Mouse (Mus musculus): Measurements from ENCODE around the gene Clic1.
"Not testable (repeated sequence)": the region's sequence is repeated elsewhere in the genome, so short reads cannot be mapped to it uniquely, and the experiment has no call there.

Clic1 gene

DNA sequence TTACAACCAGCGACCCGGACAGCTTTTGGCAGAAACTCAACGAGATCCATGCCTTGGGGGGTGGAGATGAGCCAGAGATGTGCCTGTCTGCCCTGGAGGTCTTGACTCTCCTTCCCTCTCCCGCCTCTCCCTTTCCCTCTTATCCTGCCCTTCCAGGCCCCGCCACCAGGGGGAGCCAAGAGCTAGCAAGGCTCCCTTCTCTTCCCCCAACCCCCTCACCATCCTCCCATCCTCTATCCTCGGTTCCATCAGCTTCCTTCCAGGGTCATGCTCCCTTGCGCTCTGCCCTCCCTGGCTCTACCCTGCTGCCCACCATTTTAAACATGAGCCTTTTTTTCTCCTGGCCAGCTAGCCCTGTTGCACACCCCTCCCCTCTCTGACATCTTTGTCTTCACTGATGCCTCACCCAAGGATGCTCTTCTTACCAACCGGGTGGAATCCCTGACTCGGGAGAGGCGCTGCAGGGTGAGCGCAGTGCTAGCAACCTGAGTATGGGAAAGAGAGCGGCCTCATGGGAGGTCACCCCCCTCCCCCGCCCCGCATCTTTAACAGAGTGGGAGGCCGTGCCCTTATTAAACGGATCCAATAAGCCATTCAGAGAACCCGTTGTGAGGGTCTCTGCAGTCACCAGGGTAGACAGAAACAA lies 28.5 kb upstream of the Clic1 start:
- DNase-seq (ENCODE audit: low spot score): peak; percentile 95

GRCm38 (mm10) chr17:35021842-35022477 lies 27.8 kb upstream of the Clic1 start:
- DNase-seq (ENCODE audit: low spot score): no peak

DNA sequence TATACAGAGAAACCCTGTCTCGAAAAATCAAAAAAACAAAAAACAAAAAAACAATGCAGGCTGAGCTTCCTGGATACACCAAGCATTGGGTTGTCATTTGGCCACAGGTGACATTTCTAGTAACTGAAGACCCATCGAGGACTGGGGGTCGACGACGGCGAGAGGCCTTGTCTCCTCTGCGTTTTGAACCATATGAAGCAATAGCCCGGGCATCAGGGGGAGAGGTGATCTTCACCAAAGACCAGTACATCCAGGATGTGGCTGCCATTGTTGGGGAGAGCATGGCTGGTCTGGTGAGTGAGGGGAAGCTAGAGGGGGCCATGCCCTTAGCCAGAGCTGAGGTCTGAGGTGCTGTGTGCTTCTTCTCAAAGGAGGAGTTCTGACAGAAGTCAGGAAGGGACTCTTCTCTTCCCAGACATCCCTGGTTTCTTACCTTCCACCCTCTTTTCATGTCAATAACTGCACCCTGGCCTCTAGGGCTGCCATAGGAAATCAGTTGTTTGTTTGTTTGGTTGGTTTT lies 27.2 kb upstream of the Clic1 start:
- DNase-seq (ENCODE audit: low spot score): no peak

DNA sequence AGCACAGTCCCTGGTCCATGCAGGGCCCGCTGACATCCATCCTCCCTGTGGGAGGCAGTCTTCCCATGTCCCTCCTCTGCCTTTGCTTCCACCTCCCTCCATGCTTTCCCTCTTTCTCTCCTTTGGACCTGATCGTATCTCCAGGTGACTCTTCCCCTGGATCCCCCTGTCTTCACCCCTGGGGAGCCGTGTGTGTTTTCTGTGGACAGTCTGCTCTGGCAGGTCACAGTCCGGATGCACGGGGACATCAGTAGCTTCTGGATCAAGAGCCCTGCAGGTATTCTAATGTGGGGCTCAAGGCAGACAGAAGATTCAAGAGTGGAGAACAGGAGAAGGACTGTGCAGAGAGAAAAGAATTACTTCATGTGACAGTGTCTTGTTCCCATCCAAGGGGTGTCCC lies 26.5 kb upstream of the Clic1 start:
- DNase-seq (ENCODE audit: low spot score): no peak

- DNase-seq (ENCODE audit: low spot score): no peak
Measured at GRCm38 (mm10) chr17:35023756-35024155, 26.0 kb upstream of the Clic1 start.

- DNase-seq (ENCODE audit: low spot score): no peak
Measured at GRCm38 (mm10) chr17:35024261-35024660, 25.5 kb upstream of the Clic1 start.

DNA sequence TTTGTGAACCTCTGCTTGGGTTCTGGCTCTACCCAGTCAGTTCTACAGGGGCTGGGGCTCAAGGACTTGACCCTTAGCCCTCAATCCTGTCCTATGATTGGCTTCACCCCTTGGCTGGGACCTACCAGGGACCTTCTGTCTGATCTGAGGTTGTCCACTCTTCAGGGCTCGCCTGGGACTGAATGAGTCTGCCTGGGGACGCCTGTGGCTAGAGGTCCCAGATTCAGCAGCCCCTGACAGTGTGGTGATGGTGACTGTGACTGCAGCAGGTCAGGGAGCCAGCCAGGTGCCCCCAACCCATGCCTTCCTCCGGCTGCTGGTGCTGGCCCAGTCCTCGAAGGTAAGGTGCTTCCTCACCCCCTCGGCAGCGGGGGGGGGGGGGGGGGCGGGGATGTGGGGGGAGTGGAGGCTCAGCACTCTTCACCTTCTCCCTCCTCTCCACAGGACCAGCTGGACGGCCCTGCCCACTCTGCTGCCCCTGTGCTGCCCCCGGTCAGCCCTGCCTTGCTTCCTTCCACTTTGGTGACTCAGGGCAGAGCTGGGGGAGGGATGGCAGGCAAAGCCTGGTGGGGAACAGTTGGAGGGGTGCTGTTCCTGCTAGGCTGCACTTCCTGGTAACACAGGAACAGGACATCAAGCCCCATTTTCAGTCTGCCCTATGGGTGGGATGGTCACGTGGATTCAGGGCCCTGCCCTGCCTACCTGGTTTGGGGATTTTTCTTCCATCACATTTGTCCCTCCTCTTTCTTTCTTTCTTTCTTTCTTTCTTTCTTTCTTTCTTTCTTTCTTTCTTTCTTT lies 24.9 kb upstream of the Clic1 start:
- DNase-seq (ENCODE audit: low spot score): no peak

GRCm38 (mm10) chr17:35026206-35026605 lies 23.6 kb upstream of the Clic1 start:
- no peak for DNase-seq (ENCODE audit: low spot score)

- peak; percentile 34 for DNase-seq (ENCODE audit: low spot score)
Measured at GRCm38 (mm10) chr17:35027277-35028068, 22.3 kb upstream of the Clic1 start, which contains the start of gene Sapcd1. TSS of gene Sapcd1 (minus strand) at chr17:35028016.

DNA sequence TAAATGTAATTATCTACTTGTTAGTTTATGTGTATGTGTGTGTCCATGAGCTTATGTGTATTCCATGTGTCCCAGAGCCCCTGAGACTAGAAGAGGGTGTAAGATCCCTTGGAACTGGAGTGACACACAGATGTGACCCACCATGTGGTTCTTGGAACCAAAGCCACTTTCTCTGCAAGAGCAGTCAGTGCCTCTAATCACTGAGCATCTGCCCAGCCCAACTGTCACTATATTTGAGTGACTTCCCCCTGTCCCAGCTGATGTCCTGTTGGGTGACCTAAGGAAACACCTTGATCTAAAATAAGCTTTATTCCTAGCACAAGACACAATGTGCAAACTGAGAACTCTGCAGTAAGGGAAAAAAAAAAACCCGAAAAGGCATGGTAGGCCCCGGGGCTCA lies 21.5 kb upstream of the Clic1 start:
- DNase-seq (ENCODE audit: low spot score): no peak

DNA sequence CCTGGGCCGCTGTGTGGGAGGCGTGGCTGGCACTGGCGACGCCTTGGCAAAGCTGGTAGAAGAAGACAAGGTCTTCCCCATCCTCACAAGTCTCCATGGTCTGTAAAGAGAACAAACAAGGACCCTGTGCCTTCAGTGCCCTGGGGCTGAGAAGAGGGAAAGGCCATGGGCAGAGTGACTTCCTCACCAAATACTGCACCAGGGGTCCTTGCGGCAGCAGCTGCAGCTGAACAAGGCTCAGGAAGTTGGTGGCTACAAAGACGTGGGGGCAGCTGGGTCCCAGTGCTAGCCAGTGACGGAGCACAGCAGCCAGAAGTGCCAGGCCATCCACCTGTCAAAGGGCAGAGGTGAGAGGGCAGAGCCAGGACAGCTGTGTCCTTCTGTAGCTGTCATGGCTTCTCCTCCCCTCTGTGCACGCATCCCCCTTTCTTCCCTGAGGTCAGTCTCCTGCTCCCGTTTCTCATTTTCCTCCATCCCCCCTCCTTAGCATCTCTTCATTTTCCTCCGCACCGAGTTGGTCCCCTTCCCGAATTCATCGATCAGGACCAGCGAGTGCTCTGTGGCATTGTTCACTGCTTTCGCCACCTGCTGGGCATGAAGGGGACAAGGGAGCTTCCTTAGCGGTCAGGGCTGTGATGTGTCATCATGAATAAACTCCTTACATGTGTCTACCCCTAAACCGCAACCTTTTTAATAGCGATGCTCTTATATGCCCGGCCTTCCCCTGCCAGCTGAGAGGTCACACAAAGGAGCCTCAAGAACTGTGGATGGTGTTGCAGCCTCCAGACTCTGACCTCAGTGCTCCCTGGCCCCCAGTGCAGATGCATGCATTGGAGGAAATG lies 19.9 kb upstream of the Clic1 start:
- DNase-seq (ENCODE audit: low spot score): peak; percentile 72

DNA sequence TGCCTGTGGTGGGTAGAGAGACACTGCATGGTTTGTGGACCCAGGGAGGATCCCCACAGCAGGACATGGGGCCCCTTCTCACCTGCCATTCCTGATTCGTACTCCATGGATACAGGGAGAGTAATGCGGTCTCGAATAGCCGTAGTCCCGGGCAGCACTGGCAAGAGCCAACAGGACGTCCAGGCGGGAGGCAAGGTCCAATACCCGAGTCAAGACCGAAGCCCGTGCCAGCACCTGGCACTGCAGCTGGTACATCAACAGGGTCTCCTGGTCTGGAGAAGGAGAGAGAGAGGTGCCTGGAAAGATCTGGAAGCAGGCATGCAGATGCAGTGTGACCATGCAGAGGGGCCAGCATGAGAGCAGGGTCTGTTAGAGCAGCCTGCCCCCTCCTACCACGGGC lies 18.5 kb upstream of the Clic1 start:
- DNase-seq (ENCODE audit: low spot score): no peak

DNA sequence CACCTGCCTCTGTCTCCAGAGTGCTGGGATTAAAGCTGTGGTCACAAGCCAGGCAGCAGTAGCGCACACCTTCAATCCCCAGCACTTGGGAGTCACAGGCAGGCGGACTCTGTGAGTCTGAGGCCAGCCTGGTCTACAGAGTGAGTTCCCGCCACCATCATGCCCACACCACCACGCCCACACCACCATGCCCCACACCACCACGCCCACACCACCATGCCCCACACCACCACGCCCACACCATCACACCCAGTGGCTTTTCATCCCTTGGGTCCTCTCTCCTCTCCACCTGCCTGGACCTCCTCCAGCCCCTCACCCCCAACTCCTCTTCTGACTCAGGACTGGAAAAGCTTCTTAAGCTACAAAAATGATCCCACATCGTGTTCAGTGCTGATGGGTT lies 17.9 kb upstream of the Clic1 start:
- no peak for DNase-seq (ENCODE audit: low spot score)

- no peak for DNase-seq (ENCODE audit: low spot score)
Measured at GRCm38 (mm10) chr17:35032323-35032870, 17.4 kb upstream of the Clic1 start.

- not testable (repeated sequence) for DNase-seq (ENCODE audit: low spot score)
Measured at GRCm38 (mm10) chr17:35033703-35034102, 16.1 kb upstream of the Clic1 start.

- no peak for DNase-seq (ENCODE audit: low spot score)
Measured at GRCm38 (mm10) chr17:35034896-35035295, 14.9 kb upstream of the Clic1 start.

DNA sequence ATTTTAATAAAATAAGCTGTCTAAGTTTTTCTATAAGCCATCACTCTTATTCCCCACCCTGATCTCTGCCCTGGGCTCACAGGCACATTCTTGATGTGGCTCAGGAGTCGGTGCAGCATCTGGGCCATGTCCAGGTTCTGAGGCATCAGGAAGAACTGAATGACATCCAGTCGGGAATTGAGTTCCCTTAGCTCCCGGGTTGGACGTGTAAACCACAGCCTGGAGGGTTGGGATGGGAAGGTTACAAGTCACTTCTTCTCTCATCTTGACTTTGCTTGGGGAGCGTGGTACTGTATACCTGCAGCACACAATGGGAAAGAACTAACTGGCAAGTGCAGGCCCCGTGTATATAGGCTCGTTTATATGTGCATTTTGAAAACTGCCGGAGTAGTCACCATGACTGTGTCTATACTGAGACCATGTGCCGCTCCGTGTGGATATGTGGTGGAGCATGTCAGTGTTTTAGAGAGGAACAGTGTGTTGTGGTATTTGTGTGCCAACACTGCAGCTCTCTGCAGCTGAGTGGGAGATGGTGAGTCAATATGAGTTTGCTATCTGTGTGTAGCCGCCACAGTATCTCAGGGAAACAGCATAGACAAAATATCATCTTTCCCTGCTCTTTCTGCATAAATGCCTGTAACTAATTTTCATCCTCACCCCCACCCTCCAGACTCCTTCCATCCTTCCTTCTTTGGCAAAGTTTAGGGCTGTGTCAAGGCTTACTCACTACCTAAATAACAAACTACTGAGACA lies 10.5 kb upstream of the Clic1 start:
- DNase-seq (ENCODE audit: low spot score): no peak

DNA sequence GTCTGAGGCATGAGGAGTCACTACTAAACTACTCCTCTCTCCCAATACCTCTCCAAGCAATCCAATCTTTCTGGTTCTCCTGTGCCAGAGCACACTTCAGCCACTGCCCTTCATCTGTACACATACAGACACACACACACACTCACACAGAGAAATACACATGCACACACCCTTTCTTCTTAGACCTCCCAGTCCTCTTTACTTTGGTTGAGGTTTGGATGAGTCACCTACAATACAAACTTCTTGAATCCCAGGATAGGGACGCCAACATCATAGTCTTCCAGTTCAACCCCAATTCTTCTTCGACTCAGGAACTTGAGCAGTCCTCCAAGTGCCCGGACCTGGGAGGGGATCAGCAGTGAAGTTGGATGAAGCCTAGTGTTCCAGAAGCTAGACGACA lies 6.0 kb upstream of the Clic1 start:
- DNase-seq (ENCODE audit: low spot score): no peak

DNA sequence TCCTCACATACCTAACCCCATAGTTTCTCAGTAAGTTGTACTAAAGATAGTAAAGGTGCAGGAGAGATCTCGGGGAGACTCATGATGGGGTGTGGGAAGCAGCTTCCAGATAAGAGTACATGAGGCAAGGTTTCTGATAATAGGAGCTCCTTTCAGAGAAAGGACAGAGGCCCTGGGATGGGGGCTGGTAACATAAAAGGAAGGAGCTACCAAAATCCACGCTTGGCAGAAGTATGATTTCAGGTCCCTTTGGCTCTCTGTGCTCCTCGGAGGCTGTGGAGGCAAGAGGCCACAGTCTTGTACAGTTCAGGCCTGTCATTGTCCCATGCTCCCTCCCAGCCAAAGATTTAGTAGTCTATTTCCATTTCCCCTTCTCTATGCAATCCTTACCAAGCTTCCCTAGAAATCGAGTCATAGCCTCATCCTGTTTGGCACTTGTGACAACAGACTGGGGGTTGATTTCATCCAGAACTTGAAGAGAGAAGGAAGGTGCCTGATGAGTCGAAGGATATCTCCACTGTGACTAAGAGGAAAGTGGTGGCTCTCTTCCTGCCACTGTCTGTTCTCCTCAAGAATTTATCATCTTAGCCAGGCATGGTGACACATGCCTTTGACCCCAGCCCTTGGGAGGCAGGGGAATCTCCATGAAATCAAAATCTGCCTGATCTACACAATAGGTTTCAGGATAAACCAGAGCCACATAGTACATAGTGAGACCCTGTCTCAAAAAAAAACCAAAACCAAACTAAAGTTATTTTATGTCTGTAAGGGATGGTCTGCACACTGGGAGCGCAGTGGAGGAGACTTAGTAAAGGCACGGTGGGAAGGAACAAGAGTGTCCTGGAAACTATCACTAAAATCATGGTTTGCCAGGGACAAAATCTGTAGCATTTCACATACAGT lies 4.6 kb upstream of the Clic1 start:
- DNase-seq (ENCODE audit: low spot score): no peak
